Mouse (Mus musculus): ENCODE measurements around the gene Mrps18a.

- TF ChIP-seq CTCF (IDR thresholded peaks at IDR 0.05; ENCODE audit: low read depth, low read length), result no peak
- TF ChIP-seq TAL1 (conservative IDR thresholded peaks at IDR 0.05; ENCODE audit: low read depth, low read length), result no peak
- no peak for TF ChIP-seq GATA1 (IDR thresholded peaks at IDR 0.05; ENCODE audit: borderline replicate concordance, low read length)
Measured at GRCm38 (mm10) chr17:46162951-46163421, 52.2 kb downstream of the Mrps18a start.

Measured in G1E (cell line).